Mouse (Mus musculus): ENCODE results near the gene Sacs.

Gene Sacs

DNA sequence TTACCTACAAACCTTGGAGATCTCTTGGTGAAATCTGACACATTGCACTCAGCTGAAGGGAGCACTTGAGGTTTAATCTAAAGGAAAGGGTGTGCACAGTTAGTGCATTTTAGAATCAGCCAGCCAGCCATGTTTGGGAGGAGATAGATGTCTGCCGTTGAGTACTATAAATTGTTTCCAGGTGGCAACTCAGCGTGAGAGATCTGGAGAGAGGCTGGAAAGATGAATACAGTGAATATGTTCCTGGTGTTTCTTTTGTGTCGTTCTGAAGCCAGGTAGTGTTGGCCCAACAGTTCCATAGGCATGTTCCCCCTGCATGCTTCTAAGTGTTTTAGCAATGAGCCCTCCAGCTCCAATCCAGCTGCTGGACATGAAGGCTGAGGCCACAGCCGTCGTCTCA lies 82.9 kb downstream of the Sacs start:
- no peak for TF ChIP-seq GATA4 (IDR thresholded peaks at IDR 0.05; ENCODE audit: insufficient replicate concordance, low read length)

DNA sequence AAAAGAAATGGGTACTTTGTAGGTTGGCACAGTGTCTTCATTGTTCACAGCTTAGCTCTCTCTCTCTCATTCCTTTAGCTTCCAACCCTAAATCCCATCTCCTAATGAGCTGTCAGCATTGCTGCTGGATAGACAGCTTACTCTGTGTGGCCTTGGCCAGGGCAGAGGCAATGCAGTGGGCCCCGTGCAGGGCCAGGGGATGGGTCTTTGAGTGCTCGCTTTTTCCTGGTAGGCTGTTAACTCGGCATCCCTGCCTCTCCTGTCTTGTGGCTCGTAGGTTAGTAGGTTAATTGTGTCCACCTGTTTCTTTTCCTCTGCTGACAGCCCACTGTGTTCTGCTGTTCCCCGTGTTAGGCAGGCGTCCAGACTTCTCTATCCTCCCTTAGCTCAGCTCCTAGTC lies 84.2 kb downstream of the Sacs start:
- no peak for TF ChIP-seq GATA4 (IDR thresholded peaks at IDR 0.05; ENCODE audit: insufficient replicate concordance, low read length)

DNA sequence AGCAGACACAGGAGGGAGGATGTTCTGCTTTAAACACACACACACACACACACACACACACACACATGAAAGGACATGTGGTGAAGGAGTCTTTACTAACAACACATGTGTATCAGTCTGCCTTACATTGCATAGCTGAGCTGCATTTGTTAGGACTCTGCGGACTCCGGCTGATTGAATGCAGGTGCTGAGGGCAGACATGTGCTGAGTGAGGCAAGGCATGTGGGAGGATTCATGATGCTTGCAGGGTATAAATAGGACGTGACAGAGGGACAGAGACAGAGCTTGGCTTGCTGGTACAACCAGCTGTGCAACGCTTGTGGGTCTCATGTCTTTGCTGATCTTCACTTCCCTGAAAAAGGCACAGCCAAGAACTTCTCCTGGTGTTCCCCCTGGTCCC lies 85.5 kb downstream of the Sacs start:
- no peak for TF ChIP-seq GATA4 (IDR thresholded peaks at IDR 0.05; ENCODE audit: insufficient replicate concordance, low read length)

DNA sequence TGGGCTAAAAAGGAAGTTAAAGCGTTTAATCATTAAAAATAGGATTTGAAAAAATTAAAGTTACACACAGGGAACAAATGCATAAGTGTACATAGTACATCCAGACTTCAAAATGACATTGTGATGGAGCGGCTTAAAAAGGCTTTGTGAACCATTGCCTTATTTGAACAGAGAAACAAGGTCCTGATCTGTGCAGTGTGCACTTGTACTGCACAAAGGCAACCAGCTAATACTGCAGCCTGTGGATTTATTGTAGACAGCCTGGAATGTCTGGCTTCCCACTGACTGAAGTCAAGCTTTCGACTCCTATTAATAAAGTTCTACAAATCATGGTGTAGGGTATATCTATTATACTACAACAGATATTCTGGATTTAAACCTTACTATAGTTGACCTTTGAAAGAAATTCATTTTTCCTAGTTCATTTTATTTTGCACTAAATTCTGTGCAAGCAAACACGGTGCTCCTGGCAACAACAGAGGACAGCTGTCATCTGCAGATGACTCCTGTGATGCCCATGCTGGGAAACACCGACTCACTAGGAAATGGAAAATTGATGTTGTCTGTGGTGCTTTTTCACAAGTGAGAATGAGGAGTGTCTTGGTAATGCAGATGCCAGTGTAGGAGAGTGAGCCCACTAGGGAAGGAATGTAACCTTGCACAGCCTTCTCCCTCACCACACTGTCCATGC lies 86.3 kb downstream of the Sacs start:
- TF ChIP-seq GATA4 (IDR thresholded peaks at IDR 0.05; ENCODE audit: insufficient replicate concordance, low read length), result no peak

DNA sequence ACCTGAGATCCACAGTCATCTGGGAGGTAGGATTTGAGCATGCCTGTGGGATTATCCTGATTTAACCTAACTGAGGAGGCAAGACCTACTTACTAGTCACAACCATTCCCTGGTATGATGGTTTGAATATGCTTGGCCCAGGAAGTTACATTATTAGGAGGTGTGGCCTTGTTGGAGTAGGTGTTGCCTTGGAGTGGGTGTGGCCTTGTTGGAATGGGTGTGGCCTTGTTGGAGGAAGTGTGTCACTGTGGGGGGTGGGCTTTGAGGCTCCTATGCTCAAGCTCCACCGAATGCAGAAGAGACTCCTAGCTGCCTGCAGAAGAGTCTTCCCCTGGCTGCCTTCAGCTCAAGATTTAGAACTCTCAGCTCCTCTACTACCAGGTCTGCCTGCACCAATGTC lies 87.9 kb downstream of the Sacs start:
- no peak for TF ChIP-seq GATA4 (IDR thresholded peaks at IDR 0.05; ENCODE audit: insufficient replicate concordance, low read length)

DNA sequence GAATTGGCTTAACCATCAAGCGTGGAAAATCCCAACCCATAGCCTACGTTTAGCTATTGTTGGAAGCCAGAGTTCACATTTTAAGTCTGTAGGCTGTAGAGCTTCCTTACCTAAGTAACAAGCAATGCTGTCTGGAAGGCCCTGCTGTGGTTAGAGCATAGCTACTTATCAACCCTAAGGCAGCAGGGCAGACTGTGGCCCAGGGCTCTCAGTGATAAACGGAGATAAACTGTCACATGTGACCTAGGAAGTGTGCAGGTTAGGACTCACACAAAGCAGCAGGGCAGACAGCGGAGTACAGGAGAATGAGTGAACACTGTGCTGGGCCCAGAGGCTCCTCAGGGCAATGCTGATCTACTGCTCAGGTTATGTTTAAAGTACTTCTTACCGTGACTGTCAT lies 91.5 kb downstream of the Sacs start:
- no peak for TF ChIP-seq GATA4 (IDR thresholded peaks at IDR 0.05; ENCODE audit: insufficient replicate concordance, low read length)

DNA sequence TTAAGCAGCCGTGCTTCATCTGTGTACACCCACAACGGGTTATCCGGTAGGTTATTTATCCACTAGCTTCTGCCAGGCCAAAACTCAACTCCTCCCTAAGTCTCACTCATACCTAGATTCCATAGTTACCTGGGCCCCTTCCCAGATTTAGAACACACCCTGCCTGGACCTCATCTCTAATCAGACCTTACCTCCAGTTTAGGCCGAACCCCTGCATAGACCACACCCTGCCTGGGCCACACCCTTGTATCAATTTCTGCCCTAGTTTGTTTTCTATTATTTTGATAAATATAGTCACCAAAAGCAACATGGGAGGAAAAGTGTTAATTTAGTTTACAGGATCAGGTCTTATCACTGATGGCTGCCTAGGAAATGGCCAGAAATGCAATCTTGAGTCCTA lies 91.9 kb downstream of the Sacs start:
- no peak for TF ChIP-seq GATA4 (IDR thresholded peaks at IDR 0.05; ENCODE audit: insufficient replicate concordance, low read length)

DNA sequence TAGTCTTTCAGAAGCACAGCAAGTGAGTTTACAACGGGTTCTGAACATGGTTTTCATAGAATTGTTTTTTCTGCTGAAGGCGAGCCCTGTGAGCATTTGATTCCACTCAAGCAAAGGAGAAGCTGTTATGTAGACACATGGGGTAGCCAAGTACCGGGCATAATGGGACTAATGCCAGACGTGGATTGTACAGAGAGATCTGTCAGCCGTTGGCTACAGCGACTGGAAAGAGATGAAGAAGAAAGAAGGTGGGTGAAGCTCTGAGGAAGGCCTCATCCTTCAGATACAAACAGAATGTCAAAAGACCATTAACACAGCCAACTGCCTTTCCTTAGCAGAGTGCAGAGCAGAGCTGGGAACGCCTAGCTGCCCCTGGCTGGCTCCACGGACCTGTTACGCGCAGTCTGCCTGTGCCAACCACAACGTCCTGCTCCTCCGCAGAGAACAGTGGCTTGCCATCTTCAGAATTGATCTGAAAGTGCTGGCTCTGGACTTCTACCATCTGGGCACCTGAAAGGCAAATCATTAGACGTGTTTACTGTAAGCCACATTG lies 93.8 kb downstream of the Sacs start:
- no peak for TF ChIP-seq GATA4 (IDR thresholded peaks at IDR 0.05; ENCODE audit: insufficient replicate concordance, low read length)

DNA sequence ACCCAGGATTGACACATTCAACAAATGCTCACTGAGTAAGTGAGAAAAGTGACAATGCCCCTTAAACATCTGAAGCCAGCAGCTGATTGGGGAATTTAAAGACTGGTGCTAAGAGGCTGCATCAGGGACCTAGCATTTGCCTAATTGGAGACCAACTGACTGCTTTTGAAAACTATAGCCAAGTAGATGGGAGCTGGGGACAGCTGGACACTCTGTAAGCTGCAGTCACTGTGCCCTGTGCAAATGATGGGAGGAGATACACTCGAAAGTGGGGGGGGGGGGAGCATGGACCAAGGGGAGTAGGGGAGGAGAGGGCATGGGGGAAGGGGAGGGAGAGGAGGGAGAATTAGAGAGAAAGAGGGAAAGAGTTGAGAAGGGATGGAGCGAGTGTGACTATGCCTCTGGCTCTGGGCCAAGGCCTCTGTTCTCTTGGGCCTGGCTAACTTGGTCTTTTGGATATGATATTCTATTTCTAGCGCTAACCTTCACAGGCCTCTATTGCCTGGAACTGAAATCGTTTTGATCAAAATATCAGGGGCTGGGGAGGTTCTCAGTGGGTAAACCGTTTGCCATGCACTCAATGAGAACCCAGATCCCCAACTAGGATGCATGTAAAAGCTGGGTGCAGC lies 97.7 kb downstream of the Sacs start:
- no peak for TF ChIP-seq GATA4 (IDR thresholded peaks at IDR 0.05; ENCODE audit: insufficient replicate concordance, low read length)

DNA sequence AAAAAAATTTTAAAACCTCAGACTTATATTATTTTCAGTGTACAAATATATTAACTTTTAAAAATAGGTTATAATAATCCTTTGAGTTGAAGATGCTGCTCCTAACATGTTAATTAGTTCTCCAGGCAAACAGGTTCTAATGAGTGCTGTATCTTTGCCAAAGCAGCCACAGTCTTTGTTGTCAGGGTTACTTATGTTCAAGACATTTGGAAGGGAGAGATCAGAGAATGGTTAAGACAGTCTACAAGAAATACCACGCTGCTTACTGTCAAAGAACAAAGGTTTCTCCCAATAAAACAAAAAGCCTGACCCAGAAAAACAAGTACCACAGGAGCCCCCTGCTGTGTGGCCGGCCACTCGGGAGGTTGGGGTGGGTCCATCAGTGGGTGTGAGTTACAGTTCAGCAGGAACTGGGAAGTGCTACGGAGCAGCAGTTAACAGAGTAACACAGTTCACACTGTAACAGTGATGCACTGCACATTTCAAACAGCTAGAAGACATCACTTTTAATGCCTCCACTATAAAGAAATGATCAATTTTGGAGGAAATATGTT lies 98.9 kb downstream of the Sacs start:
- no peak for TF ChIP-seq GATA4 (IDR thresholded peaks at IDR 0.05; ENCODE audit: insufficient replicate concordance, low read length)

DNA sequence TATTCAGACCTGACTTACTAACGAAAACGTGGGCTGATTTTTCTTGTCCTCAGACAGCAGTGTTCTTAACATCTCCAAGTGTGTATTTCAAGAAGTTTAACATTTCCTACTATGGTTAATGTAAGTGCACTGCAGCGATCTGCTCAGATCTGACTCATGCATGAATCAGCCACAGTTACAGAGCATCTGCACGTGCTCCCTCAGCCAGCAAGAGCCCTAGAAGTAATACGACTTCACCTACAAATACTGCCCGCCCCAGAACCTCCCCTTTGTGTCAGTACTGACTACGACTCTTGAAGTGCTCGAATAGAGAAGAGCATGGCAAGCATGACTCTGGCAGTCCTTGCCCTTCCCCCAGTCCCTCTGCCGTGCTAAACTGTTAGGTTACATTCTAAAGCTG lies 100.5 kb downstream of the Sacs start:
- TF ChIP-seq GATA4 (IDR thresholded peaks at IDR 0.05; ENCODE audit: insufficient replicate concordance, low read length), result no peak

DNA sequence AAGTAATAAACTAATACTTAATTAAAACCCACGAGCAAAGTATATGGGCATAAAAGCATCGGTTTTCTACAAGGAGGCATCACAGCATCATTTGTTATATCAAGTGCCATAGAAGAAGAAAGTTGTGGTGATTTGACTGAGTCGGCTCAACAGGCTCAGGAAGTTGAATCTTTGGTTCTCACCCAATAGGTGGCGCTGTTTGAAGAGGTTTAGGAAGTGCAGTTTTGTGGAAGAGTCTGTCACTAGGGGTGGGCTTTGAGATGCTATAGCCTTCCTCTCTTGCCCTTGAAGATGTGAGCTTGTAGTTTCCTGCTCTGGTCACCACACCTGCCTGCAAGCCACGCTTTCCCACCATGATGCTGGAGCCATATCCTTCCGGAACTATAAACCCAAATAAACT lies 104.4 kb downstream of the Sacs start:
- TF ChIP-seq GATA4 (IDR thresholded peaks at IDR 0.05; ENCODE audit: insufficient replicate concordance, low read length), result no peak

DNA sequence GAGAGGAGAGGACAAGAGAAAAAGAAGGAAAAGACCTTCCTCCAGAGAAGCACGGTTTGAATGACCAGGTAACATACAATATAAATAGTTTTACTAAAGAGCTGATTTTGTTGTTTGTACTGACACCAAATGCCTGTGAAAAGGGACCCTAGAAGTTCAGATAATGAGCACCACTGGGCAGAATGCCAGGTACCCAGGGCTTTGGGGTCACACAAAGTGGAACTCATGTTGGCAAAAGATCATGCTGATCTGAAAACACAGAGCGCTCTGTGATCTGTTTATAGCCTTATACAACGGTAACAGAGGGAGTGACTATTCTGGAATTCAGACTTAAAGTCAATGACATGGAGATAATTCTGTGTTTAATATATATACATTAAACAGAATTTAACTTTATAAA lies 108.2 kb downstream of the Sacs start:
- no peak for TF ChIP-seq GATA4 (IDR thresholded peaks at IDR 0.05; ENCODE audit: insufficient replicate concordance, low read length)

DNA sequence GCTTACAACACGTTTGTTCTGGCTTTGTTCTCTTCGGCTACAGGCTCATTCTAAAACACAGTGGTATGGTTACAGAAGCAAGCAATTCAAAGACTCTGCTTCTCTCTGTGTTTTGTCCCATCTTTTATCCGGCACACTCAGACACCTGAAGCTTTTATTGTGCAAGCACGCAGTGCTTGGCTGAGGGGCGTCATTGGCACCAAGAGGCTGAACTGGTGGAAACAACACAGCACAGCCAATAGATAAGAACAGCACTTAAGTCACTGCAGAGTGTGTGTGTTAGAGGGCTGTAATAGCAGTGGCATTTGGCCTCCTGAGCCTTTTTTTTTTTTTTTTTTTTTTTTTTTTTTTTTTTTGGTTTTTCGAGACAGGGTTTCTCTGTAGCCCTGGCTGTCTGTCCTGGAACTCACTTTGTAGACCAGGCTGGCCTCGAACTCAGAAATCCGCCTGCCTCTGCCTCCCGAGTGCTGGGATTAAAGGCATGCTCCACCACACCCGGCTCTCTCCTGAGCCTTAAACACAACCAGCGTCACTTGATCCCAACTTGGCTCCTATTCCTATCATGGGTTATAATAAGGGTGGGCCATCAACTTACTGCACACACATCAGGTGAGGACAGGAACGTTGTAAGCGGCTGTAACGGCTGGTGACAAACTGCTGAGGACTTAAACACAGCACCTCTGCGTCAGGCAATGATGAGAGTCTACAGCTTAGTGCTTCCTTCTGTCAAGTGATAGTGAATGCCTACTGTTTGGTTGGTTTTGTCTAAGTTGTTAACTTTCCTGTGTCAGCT lies 114.5 kb downstream of the Sacs start:
- TF ChIP-seq GATA4 (IDR thresholded peaks at IDR 0.05; ENCODE audit: insufficient replicate concordance, low read length), result no peak

DNA sequence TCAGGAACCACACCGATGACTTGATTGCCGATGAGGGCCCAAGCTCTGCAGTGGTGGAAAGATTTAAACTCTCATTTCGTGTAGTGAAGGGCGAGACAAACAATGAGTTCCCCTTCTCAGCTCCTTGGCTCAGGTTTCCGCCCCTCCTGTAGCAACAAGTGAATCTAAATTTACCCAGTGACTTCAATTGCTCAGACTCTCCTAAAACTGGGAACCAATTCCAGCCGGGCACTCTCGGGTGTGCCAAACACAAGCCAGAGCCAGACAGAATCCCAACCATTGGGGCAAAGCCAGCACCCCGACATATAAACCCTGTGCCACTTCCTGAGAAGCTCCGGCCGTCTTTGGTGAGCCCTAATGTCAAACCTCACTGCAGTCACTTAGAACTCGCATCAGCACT lies 120.1 kb downstream of the Sacs start, which contains the start of gene Sgcg:
Sgcg (minus strand) TSS at position 139 of the 400 bp plus-strand sequence.
- no peak for TF ChIP-seq GATA4 (IDR thresholded peaks at IDR 0.05; ENCODE audit: insufficient replicate concordance, low read length)

DNA sequence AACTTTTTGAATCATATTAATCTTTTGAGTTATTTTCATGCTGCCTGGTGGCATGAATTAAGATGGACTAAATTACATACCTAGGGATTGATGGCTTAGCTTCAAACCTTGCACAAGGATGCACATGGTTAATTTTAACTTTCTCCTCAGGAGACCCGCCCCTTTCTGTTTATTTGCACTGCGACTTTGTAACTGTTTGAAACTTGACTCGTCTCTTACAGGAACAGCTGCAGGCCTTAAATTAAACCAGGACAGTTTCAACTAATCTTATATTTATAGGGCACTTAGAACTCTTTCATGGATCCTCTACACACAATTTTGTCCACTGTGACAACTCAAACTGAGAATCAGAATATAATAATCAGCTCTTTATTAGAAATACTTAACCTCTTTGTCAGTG lies 120.8 kb downstream of the Sacs start:
- TF ChIP-seq GATA4 (IDR thresholded peaks at IDR 0.05; ENCODE audit: insufficient replicate concordance, low read length), result no peak
